Mouse (Mus musculus): ENCODE data around the gene Fkbp11.

DNA sequence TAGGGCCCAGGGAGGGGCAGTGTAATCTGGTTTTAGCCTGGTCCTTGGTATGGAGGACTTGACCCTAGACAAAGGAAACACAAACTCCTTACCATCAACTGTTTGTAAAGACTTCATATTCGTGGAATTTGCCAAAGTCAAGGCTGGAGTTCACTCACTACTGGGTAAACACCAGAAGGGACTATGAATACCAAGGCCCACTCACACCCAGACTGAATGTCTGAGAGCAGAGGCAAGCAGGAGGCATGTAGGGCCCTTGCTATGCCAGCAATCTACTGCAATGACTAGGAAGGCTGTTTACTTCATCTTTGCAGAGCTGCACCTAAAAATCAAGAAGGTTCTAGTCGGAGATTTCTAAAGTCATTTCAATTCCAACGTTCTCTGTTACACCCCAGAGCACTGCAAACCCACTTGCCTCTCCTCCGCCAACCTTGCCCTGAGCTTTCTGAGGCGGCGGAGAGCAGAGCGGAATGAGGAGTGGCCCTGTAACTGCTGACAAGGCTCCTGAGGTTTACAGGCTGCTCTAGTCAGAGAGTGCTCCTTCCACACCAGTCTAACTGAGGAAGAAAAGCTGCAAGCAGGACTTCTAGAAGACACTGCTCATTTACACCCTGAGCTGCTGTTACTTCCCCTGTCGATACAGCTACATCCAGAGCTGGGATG lies 14.9 kb upstream of the Fkbp11 start:
- TF ChIP-seq CTCF (IDR thresholded peaks at IDR 0.05; ENCODE audit: low read depth), result no peak
- TF ChIP-seq EP300 (IDR thresholded peaks at IDR 0.05; ENCODE audit: low read depth), result no peak
